Mouse (Mus musculus): ENCODE measurements around the gene Adamts9. TPM values are rescaled to one million over a fixed set of nuclear protein-coding genes. Genes with fewer than 3 reads are reported as not detected.

Gene Adamts9
- polyA plus RNA-seq, 1 experiment from 2014 or later: 4.7 TPM

GRCm38 (mm10) chr6:92728084-92728483 lies 215.2 kb downstream of the Adamts9 start:
- WGBS: 5% methylated on average over 10 of the region's 10 CpGs
- H3K4me3 ChIP-seq (ENCODE audit: low read depth, low read length): no peak overlapping the region
- H3K9ac ChIP-seq (ENCODE audit: low read depth, low read length): no peak overlapping the region
- no peaks in the 10 kb centered on the region for H3K9me3 ChIP-seq (ENCODE audit: control insufficient read depth, low read length)
- ATAC-seq (ENCODE audit: low FRiP score) (no peak), DNase-seq (ENCODE audit: low spot score) (peak; percentile 94)
- H3K27ac ChIP-seq (ENCODE audit: low read depth, low read length): no peak overlapping the region
- H3K4me2 ChIP-seq (replicated peaks; ENCODE audit: low read depth, low read length): no peak overlapping the region
- H3K27me3 ChIP-seq (ENCODE audit: control insufficient read depth, insufficient read depth, low read length): no peaks in the 10 kb centered on the region
- no peaks in the 10 kb centered on the region for H3K36me3 ChIP-seq (ENCODE audit: control insufficient read depth, insufficient read depth, low read length)
- no peaks in the 10 kb centered on the region for H3K4me1 ChIP-seq (replicated peaks; ENCODE audit: control insufficient read depth, insufficient read depth, low read length)

- ATAC-seq (ENCODE audit: low FRiP score): no peak
- H3K27me3 ChIP-seq (ENCODE audit: control insufficient read depth, insufficient read depth, low read length): no peaks in the 10 kb centered on the region
- H3K9ac ChIP-seq (ENCODE audit: low read depth, low read length): no peak overlapping the region
- no peaks in the 10 kb centered on the region for H3K9me3 ChIP-seq (ENCODE audit: control insufficient read depth, low read length)
- H3K4me2 ChIP-seq (replicated peaks; ENCODE audit: low read depth, low read length): no peak overlapping the region
- H3K4me1 ChIP-seq (replicated peaks; ENCODE audit: control insufficient read depth, insufficient read depth, low read length): no peaks in the 10 kb centered on the region
- peak; percentile 24 for DNase-seq (ENCODE audit: low spot score)
- H3K4me3 ChIP-seq (ENCODE audit: low read depth, low read length): no peak overlapping the region
- no peaks in the 10 kb centered on the region for H3K36me3 ChIP-seq (ENCODE audit: control insufficient read depth, insufficient read depth, low read length)
- WGBS: 22% methylated on average over 7 of the region's 7 CpGs
- H3K27ac ChIP-seq (ENCODE audit: low read depth, low read length): no peak overlapping the region
Observed at GRCm38 (mm10) chr6:92727351-92727986, 215.8 kb downstream of the Adamts9 start.

DNA sequence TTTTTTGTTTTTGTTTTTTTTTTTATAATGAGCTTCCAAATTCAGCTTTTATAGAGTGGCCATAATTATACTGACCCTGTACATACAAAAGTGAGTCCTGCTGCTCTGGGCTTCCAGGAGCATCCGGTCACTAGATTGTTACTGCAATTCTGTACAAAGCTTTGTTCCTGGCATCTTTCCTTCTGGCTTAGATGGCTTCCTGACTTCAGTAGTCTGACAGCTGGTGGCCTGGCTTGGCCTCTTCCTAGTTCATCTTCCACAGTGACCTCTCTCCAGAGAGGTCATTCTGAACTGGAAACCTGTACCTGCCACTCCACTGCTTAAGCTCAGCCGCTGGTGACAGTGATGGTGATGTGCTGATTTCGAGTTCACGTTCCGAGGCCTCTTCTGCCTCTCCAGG lies 217.2 kb downstream of the Adamts9 start:
- H3K4me3 ChIP-seq (ENCODE audit: low read depth, low read length): no peak overlapping the region
- no peak overlapping the region for H3K9ac ChIP-seq (ENCODE audit: low read depth, low read length)
- DNase-seq (ENCODE audit: low spot score) (no peak), ATAC-seq (ENCODE audit: low FRiP score) (no peak)
- no peak overlapping the region for H3K27ac ChIP-seq (ENCODE audit: low read depth, low read length)
- whole genome bisulfite sequencing: 80% methylated on average over 5 of the region's 5 CpGs
- H3K4me2 ChIP-seq (replicated peaks; ENCODE audit: low read depth, low read length): no peak overlapping the region
- H3K9me3 ChIP-seq (ENCODE audit: control insufficient read depth, low read length): no peaks in the 10 kb centered on the region
- H3K27me3 ChIP-seq (ENCODE audit: control insufficient read depth, insufficient read depth, low read length): no peaks in the 10 kb centered on the region
- no peaks in the 10 kb centered on the region for H3K4me1 ChIP-seq (replicated peaks; ENCODE audit: control insufficient read depth, insufficient read depth, low read length)
- H3K36me3 ChIP-seq (ENCODE audit: control insufficient read depth, insufficient read depth, low read length): no peaks in the 10 kb centered on the region

DNA sequence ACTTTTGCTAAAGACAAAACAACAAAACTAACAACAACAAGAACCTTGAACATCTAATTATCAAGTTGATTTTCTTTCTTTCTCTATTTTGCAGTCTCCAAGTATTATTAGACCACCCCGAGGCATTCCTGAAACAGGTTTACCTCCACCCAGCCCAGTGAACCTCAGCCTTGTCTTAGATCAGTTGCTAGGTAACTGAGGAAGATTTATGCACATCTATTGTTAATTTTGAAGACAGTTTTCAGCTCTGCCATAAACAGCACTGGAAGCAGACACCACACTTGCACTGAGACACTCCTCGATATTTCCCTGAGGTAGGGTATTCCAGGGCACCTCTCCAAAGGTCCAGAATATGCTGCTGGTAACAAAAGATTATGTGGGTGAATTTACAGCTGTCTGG lies 218.9 kb downstream of the Adamts9 start:
- 56% methylated on average over 2 of the region's 2 CpGs for WGBS
- Histone ChIP-seq H3K4me3 (ENCODE audit: low read depth, low read length) (no peak overlapping the region), H3K36me3 (ENCODE audit: control insufficient read depth, insufficient read depth, low read length) (no peaks in the 10 kb centered on the region), H3K9me3 (ENCODE audit: control insufficient read depth, low read length) (no peaks in the 10 kb centered on the region), H3K9ac (ENCODE audit: low read depth, low read length) (no peak overlapping the region), H3K4me2 (replicated peaks; ENCODE audit: low read depth, low read length) (no peak overlapping the region), H3K27ac (ENCODE audit: low read depth, low read length) (no peak overlapping the region), H3K4me1 (replicated peaks; ENCODE audit: control insufficient read depth, insufficient read depth, low read length) (no peaks in the 10 kb centered on the region), H3K27me3 (ENCODE audit: control insufficient read depth, insufficient read depth, low read length) (no peaks in the 10 kb centered on the region)
- DNase-seq (ENCODE audit: low spot score) (no peak), ATAC-seq (ENCODE audit: low FRiP score) (no peak)

Other genes starting within 250 kb of the Adamts9 start
- gene Prickle2, start 237.3 kb downstream of the Adamts9 start, polyA plus RNA-seq (2014; fragmentation: Nextera tagmentation; extraction: Ambion mirVana): 9.6 and 10.0 TPM in 2 replicates
- gene A730049H05Rik, start 127.0 kb downstream of the Adamts9 start, polyA plus RNA-seq (2014; fragmentation: Nextera tagmentation; extraction: Ambion mirVana): 0.18 and 0.25 TPM in 2 replicates
- gene Gm15737, start 74.1 kb downstream of the Adamts9 start, polyA plus RNA-seq (2014; fragmentation: Nextera tagmentation; extraction: Ambion mirVana): not detected in 2 replicates